Mouse (Mus musculus): ENCODE data around the gene Lrrfip1.

The Lrrfip1 gene

GRCm38 (mm10) chr1:90999911-91000601 lies 1.5 kb downstream of the Lrrfip1 start:
- DNase-seq = no peak

- no peak for DNase-seq
Observed at GRCm38 (mm10) chr1:91001101-91001500, 2.6 kb downstream of the Lrrfip1 start.

GRCm38 (mm10) chr1:91001871-91002539 lies 3.5 kb downstream of the Lrrfip1 start:
- no peak for DNase-seq

DNA sequence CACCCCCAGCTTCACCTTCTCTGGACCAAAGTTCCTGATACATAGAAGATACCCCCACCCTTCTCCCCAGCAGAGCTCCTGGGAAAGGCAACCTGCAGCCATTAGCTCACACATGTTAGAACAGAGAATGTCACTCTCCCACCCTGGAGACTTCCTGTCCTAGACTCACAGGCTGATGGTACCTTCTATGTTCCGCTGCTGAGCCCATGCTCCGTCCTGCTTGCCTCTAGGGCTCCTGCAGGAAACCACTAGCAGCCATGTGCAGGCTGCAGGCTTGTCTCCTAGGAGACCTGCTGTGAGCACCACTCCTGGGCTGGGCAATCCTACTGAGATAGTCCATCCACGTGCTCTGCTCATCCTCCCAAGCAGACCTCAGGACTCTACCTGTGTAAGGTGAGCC lies 4.1 kb downstream of the Lrrfip1 start:
- no peak for DNase-seq

DNA sequence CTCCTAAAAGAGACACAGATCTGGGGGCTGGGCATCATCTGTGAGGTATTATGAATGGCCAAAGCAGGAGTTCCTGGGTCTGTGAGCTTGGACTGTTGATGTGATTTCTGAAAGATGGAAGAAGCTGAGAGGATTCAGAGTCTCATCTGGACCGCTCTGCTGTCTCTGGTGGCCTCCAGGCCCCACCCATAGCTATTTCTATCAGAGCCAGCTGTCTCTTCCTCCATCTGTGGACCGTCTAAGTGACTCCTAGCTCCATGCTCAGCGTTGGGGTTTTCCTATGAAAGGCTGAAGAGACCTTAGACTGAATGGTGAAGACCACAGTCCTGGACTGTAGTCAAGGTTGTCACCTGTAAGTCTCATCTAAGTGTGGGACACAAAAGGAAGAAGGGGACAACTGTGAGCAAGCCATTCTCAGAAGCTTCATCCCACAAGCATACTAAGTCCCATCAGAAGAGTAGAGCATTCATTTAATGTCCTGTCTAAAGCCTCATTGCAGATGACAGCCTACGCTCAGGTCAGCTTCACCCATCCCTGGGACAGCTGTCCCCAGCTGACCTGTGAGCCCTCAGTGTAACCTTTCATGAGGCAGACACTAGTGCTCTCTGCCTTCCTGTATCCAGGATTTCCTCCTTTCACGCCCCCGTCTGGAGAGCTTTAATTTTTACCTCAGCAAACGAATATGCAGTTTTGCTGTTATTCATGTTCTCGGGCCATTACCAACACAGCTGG lies 5.2 kb downstream of the Lrrfip1 start:
- DNase-seq = no peak

GRCm38 (mm10) chr1:91006037-91006436 lies 7.5 kb downstream of the Lrrfip1 start:
- no peak for DNase-seq

DNA sequence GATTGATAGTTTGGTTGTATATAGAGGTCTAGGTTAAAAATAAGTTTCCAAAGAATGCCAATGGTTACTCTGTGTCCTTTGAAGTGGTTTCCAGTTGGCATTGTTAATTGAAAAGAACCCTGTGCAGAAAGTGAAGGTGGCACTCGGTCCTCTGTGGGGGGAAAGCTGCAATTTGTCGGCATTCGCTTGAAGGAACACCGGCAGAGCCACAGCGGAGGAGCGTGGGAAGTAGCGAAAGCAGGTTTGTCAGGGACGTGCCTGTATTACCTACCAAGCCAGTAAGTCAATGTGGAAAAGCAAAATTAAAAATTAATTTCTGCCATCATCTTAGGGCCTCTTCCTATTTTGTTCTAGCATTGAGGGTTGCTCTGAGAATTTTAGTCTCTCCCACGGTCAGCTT lies 8.2 kb downstream of the Lrrfip1 start:
- no peak for DNase-seq

DNA sequence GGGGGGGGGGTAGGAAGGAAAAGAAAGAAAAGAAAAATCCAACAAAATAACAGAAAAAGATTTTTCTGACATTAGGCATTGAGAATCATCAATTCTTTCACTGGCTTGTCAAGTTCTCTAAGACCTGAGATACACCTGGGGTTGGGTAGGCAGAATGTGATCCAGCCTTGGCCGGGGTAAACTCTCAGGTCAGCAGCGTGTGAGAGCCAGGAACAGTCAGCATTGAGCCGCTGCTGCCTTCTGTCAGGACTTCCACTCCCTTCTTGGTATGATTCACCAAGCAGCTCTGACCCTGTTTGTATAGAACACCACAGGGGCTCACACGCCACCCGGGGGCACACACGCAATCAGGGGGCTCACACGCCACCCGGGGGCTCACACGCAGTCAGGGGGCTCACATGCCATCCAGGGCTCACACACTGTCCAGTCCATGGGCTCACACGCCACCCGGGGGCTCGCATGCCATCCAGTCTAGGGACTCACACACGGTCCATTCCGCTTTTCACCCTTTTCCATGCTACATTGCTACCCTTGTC lies 9.7 kb downstream of the Lrrfip1 start:
- no peak for DNase-seq

GRCm38 (mm10) chr1:91008746-91009145 lies 10.2 kb downstream of the Lrrfip1 start:
- no peak for DNase-seq

DNA sequence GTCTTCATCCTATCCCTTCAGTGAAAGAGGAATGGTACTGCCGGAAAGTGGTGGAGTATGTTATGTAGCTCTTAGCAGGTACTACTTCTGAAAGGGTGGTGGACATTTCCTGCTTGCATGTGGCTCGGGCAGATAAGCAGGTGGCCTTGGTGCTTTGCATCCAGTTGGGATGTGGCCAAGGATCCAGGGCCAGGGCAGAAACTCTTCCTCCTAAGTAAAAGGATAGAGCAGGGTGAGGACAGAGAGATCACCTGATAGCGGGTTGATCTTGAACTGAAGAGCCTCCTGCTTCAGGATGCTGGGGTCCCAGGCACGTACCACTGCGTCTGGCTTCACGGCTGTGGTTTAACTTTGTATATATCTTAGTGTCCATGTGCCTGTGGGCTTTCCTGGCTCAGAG lies 10.7 kb downstream of the Lrrfip1 start:
- no peak for DNase-seq

DNA sequence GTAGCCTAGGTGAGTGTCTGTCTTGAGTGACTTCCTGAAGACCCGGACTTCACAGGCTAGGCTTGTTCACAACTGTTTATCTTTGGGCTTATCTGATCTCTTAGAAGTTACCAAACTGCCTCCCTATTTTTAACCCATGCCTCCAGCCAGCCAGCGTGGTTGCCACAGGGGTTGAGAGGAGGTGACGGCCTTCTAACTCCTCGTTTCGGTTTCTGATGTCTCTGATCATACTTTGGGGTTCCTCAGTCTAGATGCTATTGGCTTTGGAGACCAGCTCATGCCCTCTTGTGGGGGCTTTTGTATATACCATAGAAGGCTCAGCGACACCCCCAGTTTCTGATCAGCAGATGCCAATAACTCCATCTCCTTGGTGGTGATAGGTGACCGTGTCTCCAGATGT lies 11.7 kb downstream of the Lrrfip1 start:
- DNase-seq = no peak

DNA sequence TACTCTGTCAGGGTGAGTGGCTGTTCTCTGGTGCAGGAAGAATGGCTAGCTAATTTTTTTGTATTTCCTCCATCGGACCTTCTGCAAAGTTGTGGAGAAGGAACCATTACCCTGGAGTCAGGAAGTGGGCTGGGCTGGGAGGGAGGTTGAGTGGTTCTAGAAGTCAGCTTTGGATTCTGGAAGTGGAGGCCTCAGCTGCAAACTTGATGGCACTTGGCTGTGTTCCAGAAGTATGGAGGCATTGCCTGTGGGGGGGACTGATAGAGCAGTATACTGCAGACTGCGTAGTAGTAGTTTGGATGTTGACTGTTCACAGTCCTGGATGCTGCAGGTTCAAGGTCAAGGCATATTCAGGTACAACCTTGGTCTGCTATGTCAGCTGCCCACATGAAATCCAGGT lies 12.2 kb downstream of the Lrrfip1 start:
- DNase-seq = no peak

- DNase-seq = no peak
Observed at GRCm38 (mm10) chr1:91011336-91011735, 12.8 kb downstream of the Lrrfip1 start.

DNA sequence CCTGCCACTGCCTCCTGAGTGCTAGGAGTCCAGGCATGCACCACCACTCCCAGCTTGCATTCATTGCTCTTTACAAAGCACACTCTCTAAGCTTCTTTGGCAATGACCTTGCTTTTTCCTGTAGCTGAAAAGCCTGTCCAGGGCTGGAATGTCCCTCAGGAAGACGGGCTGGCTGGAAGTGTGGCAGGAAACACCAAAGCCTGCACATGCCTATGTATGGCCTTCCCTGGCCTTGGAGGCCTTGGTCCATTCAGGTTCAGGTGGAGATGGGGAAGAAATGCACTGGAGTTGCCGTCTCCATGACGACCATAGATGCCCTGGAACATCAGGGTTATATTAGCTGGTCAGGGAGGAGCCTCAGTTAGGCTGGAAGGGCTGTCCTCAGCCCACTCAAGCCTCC lies 15.3 kb downstream of the Lrrfip1 start:
- DNase-seq = no peak

GRCm38 (mm10) chr1:91015571-91015970 lies 17.0 kb downstream of the Lrrfip1 start:
- no peak for DNase-seq

DNA sequence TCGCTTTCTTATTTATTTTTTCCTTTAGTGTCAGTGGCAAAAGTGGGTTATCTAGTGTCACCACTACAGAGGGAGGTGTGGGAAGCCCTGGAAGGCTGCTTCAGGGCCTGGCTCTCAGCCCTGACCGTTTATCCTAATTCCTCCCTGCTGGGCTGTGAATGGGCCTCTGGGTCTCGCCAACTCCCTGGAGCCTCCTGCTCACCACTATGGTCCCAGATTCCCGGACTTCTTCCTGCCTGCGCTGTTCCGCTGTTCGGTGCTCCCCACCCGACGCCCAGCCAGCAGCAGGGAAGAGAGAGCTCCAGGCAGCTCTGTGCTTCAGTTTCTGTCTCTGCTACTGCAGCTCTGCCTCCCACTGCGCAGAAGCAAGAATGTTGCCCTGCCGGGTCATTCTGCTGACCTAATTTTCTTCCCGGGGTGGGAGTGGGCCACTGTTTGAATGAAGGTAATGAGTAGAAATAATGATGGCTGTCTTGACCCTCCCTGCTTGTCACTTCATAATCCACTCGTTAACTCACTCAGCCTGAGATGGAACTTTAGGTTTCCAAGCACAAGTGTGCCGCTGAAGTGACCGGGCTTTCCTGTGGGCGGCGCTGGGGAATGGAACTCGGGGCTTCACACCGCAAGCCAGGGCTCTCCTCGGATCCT lies 18.7 kb downstream of the Lrrfip1 start:
- DNase-seq = no peak

DNA sequence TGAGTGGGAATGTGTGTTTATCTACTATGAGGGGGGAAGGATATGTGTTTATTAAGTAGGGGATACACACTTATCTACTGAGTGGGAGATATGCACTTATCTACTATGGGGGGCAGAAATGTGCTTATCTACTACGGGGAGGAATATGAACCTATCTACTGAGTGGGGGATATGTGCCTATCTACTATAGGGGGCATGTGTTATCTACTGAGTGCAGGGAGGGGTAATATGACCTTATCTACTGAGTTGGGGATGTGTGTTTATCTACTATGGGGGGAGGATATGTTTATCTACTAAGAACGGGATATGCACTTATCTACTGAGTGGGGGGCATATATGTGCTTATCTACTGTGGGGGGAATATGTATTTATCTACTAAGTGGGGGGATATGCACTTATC lies 20.8 kb downstream of the Lrrfip1 start:
- no peak for DNase-seq

DNA sequence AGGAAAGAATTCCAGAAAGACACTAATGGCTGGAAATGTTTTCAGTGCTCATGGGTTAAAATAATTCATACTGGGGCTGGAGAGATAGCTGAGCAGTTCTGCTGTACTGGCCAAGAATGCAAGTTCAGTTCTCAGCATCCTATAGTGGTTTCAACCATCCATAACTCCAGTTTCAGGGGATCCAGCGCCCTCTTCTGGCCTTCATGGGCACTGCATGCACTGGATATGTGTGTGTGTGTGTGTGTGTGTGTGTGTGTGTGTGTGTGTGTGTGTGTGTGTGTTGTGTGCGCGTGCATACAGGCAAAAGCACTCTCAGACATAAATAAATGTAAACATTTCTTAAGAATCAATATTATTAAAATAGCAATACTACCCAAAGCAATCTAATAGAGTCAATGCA lies 22.8 kb downstream of the Lrrfip1 start:
- no peak for DNase-seq

- DNase-seq = no peak
Observed at GRCm38 (mm10) chr1:91022157-91022895, 23.8 kb downstream of the Lrrfip1 start.

- no peak for DNase-seq
Observed at GRCm38 (mm10) chr1:91023230-91023629, 24.7 kb downstream of the Lrrfip1 start.

- DNase-seq = no peak
Observed at GRCm38 (mm10) chr1:91023960-91024359, 25.4 kb downstream of the Lrrfip1 start.

GRCm38 (mm10) chr1:91024464-91024863 lies 25.9 kb downstream of the Lrrfip1 start:
- no peak for DNase-seq

DNA sequence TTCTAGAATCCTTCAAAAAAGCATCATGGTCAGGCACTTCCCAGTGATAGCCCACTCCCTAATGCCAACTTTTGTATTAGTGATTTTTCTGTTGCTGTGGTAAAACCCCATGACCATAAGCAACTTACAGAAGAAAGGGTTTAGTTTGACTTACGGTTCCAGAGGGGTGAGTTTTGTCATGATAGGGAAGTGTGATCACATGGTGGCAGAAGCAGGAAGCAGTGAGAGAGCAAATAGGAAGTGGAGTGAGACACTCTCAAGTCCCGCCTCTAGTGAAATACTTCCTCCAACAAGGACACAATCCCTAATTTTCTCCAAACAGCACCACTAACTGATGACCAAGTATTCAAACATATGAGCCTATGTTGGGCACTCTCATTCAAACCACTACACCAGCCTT lies 28.4 kb downstream of the Lrrfip1 start:
- DNase-seq = no peak

All from cerebellum, adult 8-10 months (tissue).